Mouse (Mus musculus): Measurements from ENCODE around the gene Prima1.

GRCm38 (mm10) chr12:103281912-103282311, 40.0 kb upstream of the Prima1 start:
- TF ChIP-seq CTCF (IDR thresholded peaks at IDR 0.05; ENCODE audit: low read depth) (no peak), EP300 (IDR thresholded peaks at IDR 0.05; ENCODE audit: low read depth) (no peak)

All from heart, postnatal 0 days (tissue).